Mouse (Mus musculus) testis, postnatal 10 days (tissue): ENCODE results near the gene Upk1a.

Experiments used
- DNase-seq: peaks from one replicate; pipeline ENCODE4 v3.0.0; 2021; ENCODE audit warnings: low spot score

Upk1a gene

DNA sequence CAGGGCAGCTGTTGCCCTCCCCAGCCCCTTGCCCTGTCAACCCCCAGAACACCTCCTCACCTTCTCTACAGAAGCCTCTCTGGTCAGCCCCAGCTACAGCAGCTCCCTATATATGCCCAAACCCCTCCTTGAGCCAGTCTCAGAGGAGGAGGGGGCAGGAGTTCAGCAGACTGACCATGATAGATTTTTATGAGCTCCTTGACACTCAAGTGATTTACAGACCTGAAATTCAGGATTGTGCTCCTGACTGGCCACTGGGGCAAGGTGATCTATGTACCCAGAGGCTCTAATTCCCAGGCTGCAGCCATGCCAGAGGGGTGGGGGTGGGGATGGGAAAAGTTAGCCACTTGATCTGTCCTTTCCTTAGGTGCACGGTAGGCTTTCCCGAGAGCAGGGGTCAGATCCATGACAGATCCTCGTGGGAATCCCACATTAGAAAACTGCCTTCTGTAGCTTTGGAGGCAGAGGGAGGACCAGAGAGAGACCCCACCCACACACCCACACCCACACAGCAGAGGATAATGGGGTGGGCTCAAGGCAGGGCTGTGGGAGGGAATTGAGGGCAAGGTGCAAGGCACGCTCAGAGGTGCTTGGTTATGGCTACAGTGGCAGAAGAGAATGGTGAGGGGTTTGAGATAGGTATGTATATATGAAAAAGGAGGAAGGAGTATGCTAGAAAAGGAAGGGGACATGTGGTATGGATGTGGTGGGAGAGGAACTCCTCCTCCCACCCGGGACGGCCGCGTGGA is at the start of gene Upk1a:
Upk1a (minus strand) TSS at position 194 of the 749 bp plus-strand sequence.
- DNase-seq: no peak

DNA sequence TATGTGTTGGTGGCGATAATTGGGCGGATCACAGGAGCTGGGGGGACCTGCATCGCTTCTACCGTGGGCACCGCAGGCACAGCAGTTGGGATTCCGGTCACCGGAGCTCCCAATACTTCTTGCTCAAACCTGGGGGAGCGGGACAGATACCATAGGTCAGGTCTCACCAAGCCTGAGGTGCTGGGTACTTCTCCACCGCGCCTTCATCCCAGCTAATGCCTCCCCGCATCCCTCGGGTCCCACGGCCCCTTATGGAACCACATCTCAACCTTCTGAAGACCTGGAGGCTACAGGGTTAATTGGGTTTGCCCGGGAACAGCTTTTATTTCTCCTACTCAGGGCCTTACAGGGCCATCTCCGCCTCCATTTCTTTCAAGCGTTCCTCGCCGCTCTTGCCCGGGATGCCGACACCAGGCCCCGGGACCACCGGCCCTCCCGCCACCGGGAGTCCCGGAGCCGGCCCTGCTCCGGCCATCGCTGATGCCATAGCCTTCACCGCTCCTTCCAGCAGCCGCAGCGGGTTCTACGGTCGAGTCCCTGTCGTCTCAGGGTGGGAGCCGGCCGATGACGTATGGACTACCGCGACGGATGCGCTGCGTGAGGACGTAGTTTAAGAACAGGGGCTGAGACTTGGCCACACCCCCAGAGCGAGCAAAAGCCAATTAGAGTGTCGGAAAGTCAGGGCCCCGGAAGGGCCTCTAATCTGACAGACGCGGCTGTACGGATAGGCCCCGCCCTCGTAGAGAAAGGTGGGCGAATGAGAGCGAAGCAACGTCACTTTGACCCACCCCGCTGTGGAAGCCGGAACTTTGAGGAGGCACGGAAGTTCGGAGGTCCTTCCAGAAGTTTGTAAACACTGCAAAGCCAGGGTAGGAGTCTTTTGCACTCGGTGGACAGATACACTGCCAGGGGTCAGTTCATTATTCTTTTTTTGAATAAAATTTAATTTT is 37.2 kb upstream of the Upk1a start, which contains the start of gene Rbm42:
Rbm42 (minus strand) TSS at position 727 of the 950 bp plus-strand sequence.
- peak; percentile 98 for DNase-seq

- DNase-seq: no peak
These were observed 26.4 kb upstream of the Upk1a start for GRCm38 (mm10) chr7:30639083-30639482.

GRCm38 (mm10) chr7:30636395-30636794 is 23.7 kb upstream of the Upk1a start:
- DNase-seq: no peak

GRCm38 (mm10) chr7:30635752-30636151 is 23.1 kb upstream of the Upk1a start, which contains the start of gene Etv2:
TSS of gene Etv2 (minus strand) at chr7:30635852.
- DNase-seq: no peak

DNA sequence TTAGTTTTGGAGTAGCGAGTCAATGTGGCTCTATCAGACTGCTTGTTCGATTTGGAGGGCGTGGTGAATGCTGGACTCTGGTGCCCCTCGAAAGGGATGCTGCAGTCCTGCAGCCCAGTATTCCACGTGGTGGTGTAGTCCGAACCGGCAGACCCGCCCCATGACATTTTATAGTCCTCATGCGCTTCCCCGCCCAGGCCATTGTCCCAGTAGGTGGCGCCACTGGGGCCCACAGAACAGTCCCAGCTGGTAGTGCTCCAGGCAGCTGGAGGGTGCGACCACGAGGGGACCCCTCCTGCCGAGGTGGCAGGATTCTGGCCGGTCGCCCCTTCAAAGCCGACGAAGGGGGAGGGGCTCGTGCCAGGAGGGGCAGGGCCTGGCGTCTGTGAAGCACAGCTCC is 22.0 kb upstream of the Upk1a start:
- peak; percentile 84 for DNase-seq

DNA sequence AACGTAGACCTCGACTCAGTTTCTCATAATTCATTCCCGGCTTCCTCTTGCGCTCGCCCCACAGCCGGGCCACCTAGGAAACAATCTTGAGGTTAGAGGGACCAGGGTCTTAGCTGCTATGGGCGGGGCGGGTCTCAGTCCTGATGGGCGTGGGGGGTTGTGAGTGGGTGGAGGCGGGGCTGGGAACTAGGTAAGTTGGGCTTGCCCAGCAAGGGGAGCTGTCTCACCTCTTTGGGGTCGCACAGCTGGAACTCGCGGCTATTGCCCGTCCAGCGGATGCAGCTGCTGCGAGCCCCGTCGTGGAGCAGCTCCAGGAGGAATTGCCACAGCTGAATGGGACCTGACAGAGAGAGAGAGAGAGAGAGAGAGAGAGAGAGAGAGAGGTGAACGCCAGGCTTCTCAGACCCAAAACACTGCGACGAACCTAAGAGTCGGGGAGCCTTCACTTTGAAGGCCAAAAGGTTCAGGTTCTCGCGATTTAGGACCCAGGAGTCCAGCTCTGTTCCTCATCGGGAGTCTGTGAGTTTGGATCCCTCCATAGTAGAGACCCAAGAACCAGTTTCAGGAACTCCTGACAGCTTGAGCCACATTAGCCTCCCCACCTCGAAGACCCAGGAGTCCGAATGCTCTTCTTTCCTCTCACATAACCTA is 21.2 kb upstream of the Upk1a start:
- DNase-seq: no peak

GRCm38 (mm10) chr7:30629013-30629412 is 16.4 kb upstream of the Upk1a start:
- no peak for DNase-seq

DNA sequence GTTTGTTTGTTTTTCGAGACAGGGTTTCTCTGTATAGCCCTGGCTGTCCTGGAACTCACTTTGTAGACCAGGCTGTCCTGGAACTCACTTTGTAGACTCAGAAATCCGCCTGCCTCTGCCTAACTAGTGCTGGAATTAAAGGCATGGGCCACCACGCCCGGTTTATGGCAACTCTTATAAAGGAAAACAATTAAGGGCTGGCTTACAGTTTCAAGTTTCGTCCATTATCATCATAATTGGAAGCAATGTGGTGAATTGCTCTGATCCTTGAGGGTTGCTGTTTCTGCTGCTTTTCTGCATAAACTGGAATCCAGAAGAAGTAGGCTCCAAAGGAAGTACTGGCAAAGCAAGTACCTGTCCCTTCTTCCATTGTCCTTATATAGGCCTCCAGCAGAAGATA is 14.0 kb upstream of the Upk1a start:
- DNase-seq: no peak

GRCm38 (mm10) chr7:30625530-30626384 is 13.1 kb upstream of the Upk1a start, which contains the start of gene Cox6b1:
TSS of gene Cox6b1 (minus strand) at chr7:30626151.
- peak; percentile 91 for DNase-seq

GRCm38 (mm10) chr7:30619202-30619601 is 6.6 kb upstream of the Upk1a start:
- no peak for DNase-seq

- DNase-seq: no peak
These were observed 6.0 kb upstream of the Upk1a start for GRCm38 (mm10) chr7:30618658-30619057.

DNA sequence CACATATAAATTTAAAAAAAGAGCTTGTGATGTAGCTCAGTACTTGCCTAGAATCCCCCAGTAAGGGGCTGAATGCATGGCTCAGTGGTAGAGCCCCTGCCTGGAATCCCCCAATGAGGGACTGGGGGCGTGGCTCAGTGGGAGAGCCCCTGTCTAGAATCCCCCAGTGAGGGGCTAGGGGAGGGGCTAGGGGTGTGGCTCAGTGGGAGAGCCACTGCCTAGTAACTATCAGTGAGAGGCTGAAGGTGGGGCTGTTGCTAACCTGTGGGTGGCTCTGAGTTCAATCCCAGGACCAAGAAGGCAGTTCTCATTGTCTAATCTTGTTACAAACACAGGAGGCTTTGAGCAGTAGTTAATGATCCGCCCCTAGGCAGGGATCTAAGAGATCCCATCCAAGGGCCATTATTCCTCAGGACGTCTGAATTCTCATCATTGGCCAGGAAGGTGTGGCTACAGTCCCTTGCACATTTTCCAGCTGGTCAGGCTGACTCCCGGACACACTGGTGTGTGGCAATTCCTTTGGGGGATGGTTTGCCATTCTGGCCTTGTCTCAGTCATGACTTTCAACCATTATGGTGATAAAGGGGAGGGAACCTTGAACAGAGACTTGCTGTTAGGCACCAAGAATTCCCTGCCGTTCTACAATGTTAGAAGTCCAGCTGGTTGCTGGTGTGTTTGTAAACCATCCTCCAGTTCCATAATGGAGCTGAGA is 2.6 kb upstream of the Upk1a start:
- DNase-seq: peak; percentile 56

- DNase-seq: no peak
These were observed 1.8 kb upstream of the Upk1a start for GRCm38 (mm10) chr7:30614454-30614853.

DNA sequence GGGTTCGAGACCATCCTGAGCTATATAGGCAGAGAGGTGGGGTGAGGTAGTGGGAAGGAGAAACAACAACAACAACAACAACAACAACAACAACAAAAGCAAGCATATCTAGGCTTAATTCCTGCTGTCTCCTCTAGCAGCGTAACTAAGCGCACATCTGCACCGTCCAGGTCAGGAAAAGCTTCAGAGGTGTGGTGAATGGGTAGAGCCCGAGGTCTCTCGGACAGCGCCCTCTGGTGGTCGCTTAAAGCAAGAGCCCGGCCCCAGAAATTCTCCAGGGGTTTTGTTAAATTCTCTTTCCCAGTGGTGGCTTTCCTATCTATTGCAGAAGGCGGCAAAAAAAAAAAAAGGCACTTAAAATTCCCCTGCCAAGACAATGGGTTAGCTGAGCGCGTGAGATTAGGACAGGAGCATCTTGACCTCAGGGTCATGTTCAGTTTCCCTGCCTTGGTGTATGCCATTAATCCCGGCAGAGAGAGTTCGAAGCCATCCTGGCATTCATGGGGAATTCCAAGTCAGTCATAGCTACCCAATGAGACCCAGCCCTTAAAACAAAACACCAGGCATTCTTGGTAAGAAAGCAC is 974 bp upstream of the Upk1a start:
- DNase-seq: peak; percentile 86

GRCm38 (mm10) chr7:30610043-30610442 is 2.6 kb downstream of the Upk1a start:
- DNase-seq: no peak

- no peak for DNase-seq
These were observed 4.2 kb downstream of the Upk1a start for GRCm38 (mm10) chr7:30608476-30608875.

- DNase-seq: peak; percentile 77
These were observed 4.8 kb downstream of the Upk1a start for GRCm38 (mm10) chr7:30607706-30608309.

DNA sequence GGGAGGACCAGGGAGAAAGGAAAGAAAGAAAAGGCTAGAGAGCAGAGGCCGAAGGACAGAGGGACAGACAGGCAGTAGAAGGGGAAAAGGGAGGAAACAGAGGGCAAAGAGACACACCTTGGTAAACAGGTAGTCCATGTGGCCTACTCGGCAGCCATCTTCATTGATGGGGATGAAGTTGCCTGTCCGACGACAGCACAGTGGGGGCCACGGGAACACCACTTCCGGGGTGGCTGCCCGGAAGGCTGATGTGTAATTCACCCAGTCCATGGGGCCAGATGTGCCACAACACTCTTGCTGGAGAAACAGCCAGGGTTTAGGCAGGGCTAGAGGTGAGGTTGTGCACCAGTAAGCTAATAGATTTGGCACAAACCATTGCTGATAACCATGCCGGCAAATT is 7.7 kb downstream of the Upk1a start:
- no peak for DNase-seq

DNA sequence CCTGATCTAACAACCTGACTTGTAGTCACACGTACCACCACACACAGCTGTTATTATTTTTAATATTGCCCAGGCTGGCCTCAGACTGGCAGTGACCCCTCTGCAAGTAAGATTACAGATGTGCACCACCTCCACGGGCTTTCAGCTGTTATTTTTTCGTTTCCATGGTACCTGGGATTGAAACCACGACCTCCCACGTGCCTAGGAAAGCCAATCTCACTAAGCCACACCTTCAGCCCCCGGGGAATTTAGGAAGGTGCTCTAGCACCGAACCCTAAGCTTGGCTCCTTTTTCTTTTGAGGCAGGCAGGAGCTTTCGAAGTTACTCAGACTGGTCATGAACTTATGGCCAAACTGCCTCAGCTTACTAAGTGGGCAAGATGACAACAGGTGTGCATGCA is 8.2 kb downstream of the Upk1a start:
- no peak for DNase-seq
